Comparison of ENCODE assay signal across 21 mouse cellular contexts in genomic region chr4:63702006-63702704, GRCm38 (mm10). TPM values are rescaled to one million over a fixed set of nuclear protein-coding genes. Genes with fewer than 3 reads are reported as not detected.
"Had no signal": no experiment of that assay in that cellular context is flagged by ENCODE, and none has a peak within 500 bp of the region (broad histone marks: within the 10 kb centered on the region; RNA-seq: fewer than 3 reads in every experiment).

No protein-coding gene starts in this region.

- H3K27me3 ChIP-seq: liver, embryonic 15.5 days; midbrain, embryonic 15.5 days had no signal

- H3K36me3 ChIP-seq: limb, embryonic 10.5 days; liver, embryonic 15.5 days; midbrain, embryonic 15.5 days had no signal

- DNase-seq: kidney, adult 8-10 months; kidney, postnatal 25 days; lung, adult 2 months; lung, postnatal 36 days; right cerebral cortex, postnatal 14 days; thymus, postnatal 36 days had no signal

- ATAC-seq: lung, postnatal 0 days; midbrain, embryonic 15.5 days had no signal

- H3K4me3 ChIP-seq: left cerebral cortex, adult 2 months; limb, embryonic 10.5 days; liver, embryonic 15.5 days; midbrain, embryonic 15.5 days had no signal

RNA-seq across cellular contexts. Expression of gene Gm11214, which starts 39.0 kb away (rescaled TPM):
- total RNA-seq: layer of hippocampus, postnatal 25 days; left cerebral cortex, adult 2 months; left cerebral cortex, postnatal 14 days; megakaryocyte progenitor cell, adult 5-6 weeks; monocyte, adult 5-6 weeks had no signal
- polyA plus RNA-seq: kidney, embryonic 16.5 days; limb, embryonic 10.5 days; limb, embryonic 14.5 days; liver, embryonic 11.5 days; liver, embryonic 15.5 days; lung, adult 2 months; lung, postnatal 0 days; midbrain, embryonic 15.5 days; neural tube, embryonic 14.5 days; spleen, adult 2 months; stomach, embryonic 16.5 days had no signal

RNA-seq across cellular contexts. Expression of gene Tnfsf15, which starts 42.8 kb away (rescaled TPM):
- total RNA-seq: layer of hippocampus, postnatal 25 days; monocyte, adult 5-6 weeks had no signal
- polyA plus RNA-seq: limb, embryonic 10.5 days; midbrain, embryonic 15.5 days; neural tube, embryonic 14.5 days had no signal
